13 mouse cellular contexts compared by ENCODE assay signal in the genomic region with DNA sequence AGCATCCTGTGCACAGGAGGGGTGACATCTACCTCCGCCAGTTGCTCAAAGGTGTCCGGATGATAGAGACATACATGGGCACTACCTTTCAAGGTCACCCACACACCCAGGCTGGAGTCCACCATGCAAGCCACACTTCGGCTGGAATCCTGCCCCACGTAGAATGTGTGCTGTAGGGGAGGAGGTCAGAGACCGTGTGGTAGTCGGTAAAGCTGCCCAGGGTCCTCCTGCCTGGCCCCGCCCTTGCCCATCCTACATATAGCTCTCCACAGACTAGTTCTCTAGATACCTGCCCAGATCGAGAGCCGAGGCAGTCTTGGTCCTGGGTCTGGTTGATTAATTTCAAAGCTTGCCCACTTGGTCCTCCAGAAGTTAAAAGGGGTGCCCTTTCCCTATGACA.
"Had no signal": no experiment of that assay in that cellular context is flagged by ENCODE, and none has a peak within 500 bp of the region (broad histone marks: within the 10 kb centered on the region; RNA-seq: fewer than 3 reads in every experiment).

No protein-coding gene starts in this region.

- H3K4me3 ChIP-seq: layer of hippocampus, adult 2 months; limb, embryonic 13.5 days; liver, embryonic 12.5 days; midbrain, embryonic 10.5 days; myocyte; neural tube, embryonic 15.5 days had no signal

- H3K4me1 ChIP-seq: limb, embryonic 13.5 days had no signal

- H3K9me3 ChIP-seq: limb, embryonic 13.5 days; liver, embryonic 12.5 days; midbrain, embryonic 10.5 days; neural tube, embryonic 15.5 days had no signal

- ATAC-seq: liver, embryonic 12.5 days had no signal

- H3K9ac ChIP-seq: limb, embryonic 13.5 days; liver, embryonic 12.5 days; neural tube, embryonic 15.5 days had no signal

- DNase-seq: kidney, adult 2 months; lung, postnatal 4 days; midbrain, embryonic 14.5 days; right cerebral cortex, adult 18-20 months; right cerebral cortex, postnatal 25 days; thymus, adult 18-20 months; thymus, postnatal 14 days had no signal

- H3K27me3 ChIP-seq: limb, embryonic 13.5 days; liver, embryonic 12.5 days; neural tube, embryonic 15.5 days had no signal

- H3K27ac ChIP-seq: layer of hippocampus, adult 2 months; midbrain, embryonic 10.5 days; neural tube, embryonic 15.5 days had no signal

- H3K4me2 ChIP-seq: limb, embryonic 13.5 days; liver, embryonic 12.5 days; neural tube, embryonic 15.5 days had no signal
